Mouse (Mus musculus): ENCODE data around the gene Nostrin. TPM values are rescaled to one million over a fixed set of nuclear protein-coding genes. Genes with fewer than 3 reads are reported as not detected.

Gene Nostrin
- polyA plus RNA-seq, 2 experiments from 2014 or later: 0.55 TPM; not detected in 1

- peak; percentile 100 for ATAC-seq
These were observed 70.3 kb downstream of the Nostrin start, which contains the start of gene Spc25 for GRCm38 (mm10) chr2:69205791-69206351. TSS of gene Spc25 (minus strand) at chr2:69206194.

- ATAC-seq: no peak
These were observed 70.9 kb downstream of the Nostrin start for GRCm38 (mm10) chr2:69206523-69206922.

DNA sequence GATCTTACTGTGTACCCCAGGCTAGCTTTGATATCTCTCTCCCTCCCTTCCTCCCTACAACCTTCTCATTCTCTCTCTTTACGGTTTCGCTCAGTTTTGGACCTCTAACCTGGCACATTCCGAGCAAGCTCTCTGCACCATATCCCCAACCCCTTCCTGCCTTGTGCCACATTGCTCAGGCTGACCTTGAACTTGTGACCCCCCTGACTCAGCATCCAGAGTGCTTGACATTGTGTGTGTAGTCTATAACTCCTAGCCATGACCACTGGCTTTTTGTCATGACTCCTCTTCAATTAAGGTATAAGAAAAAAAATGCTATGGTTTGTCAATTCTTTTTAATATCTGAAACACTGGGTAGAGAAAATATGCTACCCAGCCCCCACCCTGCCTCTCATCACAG is 74.1 kb downstream of the Nostrin start:
- ATAC-seq: no peak

DNA sequence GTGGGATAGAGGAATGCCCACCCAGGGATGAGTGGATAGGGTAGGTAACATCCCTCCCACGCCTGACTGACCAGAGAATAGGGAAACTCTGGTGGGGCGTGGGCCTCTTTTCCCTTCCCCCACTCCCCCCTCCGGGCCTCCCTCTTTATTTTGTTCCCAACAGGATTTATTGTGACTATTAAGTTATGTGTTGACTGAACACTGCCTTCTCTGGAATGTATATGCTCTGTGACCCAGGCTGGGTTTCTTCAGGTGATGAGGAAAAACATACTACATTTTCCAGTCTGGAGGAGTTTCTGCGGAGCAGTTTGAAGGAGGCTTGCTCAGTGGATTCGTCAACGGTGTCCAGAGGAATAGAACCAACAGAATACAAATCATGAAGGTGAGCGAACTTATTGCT is 75.2 kb downstream of the Nostrin start, which contains the start of gene G6pc2:
Gene G6pc2 (plus strand): TSS at position 301 of the 400 bp plus-strand sequence.
- no peak for ATAC-seq

DNA sequence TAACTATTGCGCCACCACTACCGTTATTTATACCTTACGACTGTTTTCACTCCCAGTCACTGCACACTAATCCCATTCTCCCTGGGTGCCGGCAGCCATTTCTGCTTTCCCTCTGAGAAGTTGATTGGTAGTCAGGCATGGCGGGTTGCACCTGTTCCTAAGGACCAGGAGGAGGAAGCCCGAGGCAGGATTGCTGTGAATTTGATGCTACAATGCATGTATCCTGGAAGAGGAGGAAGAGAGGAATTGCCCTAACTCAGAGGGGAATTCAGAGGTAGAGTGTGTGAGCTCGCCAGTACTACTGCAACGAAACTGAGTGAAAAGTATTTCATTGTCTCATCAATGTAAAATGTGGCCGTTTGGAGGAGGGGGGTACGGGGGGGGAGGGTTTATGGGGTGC is 77.1 kb downstream of the Nostrin start:
- ATAC-seq: no peak

DNA sequence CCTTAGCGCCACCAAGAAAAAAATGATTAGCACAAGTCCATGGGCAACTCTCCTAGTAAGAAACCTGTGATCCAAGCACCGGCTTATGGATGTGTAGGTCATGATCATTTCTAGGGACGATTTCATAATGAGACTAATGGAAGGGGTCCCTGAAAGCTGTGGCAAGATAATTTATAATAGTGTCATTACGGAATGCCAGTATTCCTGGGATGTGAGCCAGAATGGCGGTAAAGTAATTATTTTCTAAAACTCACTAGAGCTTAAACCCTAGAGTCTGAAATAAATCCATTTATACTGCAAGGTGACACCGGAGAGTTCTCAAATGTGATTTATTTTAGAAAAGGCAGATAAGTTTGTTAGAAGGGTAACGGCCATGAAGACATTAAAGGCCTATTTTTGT is 79.6 kb downstream of the Nostrin start:
- no peak for ATAC-seq

- ATAC-seq: no peak
These were observed 86.3 kb downstream of the Nostrin start for GRCm38 (mm10) chr2:69221868-69222416.

- no peak for ATAC-seq
These were observed 87.2 kb downstream of the Nostrin start for GRCm38 (mm10) chr2:69222815-69223214.

DNA sequence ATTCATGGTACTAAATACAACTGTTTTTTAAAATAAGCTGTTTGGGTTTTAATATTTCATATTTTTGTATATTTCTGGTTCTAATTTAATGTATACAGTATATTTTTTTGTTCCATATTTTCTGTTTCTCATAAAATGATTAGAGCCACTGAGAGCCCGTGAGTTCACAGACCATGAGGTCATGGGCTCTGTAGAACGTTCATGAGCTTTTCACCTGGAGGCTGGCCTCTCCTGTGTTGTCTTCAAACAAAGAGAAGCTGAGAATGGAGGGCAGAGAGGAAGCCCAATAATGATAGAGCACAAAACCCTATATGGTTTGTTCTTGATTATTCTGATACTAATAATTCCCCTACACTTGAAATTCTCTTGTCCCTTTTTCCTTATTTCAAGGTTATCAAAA is 89.1 kb downstream of the Nostrin start:
- ATAC-seq: no peak

DNA sequence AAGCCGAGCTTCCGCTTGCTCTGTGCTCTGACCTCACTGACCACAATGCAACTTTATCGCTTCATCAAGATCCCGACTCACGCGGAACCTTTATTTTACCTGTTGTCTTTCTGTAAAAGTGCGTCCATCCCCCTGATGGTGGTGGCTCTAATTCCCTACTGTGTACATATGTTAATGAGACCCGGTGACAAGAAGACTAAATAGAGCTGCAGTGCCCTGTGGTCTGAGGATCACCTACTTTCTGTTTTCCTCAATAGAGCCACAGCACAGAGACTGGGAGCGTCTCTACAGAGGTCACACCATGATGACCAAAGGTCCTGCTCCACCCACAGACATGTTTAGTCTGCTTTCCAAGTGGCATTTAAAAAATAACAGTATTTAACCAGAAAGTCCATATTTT is 91.3 kb downstream of the Nostrin start:
- ATAC-seq: no peak

GRCm38 (mm10) chr2:69228635-69229034 is 93.0 kb downstream of the Nostrin start:
- ATAC-seq: no peak

- ATAC-seq: no peak
These were observed 94.5 kb downstream of the Nostrin start for GRCm38 (mm10) chr2:69230137-69230536.

DNA sequence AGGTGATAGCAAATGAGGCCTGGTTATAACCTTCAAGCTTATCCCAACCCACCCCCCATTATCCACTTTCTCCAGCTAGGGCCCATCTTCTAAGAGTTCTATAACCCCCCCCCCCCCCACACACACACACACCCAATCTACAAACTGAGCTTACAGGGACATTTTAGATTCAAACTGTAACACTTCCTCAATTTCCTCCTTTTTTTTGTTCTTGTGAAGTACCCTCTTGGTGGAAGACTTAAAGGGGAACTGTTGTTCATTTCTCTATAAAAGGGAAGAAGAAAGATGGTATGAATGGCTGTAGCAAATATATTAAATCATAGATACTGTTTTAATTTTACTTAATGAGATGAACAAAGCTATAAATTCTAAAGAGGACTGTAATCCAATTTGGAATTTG is 96.5 kb downstream of the Nostrin start:
- ATAC-seq: no peak

GRCm38 (mm10) chr2:69234976-69235678 is 99.5 kb downstream of the Nostrin start:
- no peak for ATAC-seq

Other genes starting within 250 kb of the Nostrin start
- 10 to 100 TPM in 1 of 2 experiments, 1 to 10 TPM in 1; 6.1 to 17.0 TPM for gene Spc25, start 70.4 kb downstream of the Nostrin start, polyA plus RNA-seq (2017; shearing (Covaris generic))
- under 1 TPM in 1 of 2 experiments, not detected in 1; 0.24 TPM for gene G6pc2, start 75.3 kb downstream of the Nostrin start, polyA plus RNA-seq (2017; shearing (Covaris generic))
- gene Abcb11, start 206.8 kb downstream of the Nostrin start, polyA plus RNA-seq (2017; shearing (Covaris generic)): under 1 TPM in 1 of 2 experiments, not detected in 1; 0.43 TPM
- not detected for gene Dhrs9, start 244.6 kb downstream of the Nostrin start, polyA plus RNA-seq (2017; shearing (Covaris generic))